ENCODE assay signal across 15 mouse cellular contexts in the genomic region with DNA sequence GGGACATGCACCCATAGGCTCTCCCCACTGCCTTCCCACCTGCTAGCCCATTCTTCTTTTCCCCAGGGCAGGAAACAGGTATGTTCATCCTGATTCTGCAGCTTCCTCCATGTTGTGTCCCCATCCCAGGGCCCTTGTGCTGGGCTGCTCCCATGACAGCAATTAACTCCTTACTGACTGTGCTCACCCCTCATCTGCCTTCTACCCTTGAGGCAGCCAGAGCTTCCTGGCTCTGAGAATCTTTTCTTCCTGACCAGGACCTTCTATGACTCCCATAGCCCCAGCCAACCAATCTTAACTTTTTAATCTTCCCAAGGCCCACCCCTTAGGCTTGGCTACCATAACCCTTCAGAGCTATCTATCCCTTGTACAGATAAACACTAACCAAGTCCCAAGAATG. TPM values are rescaled to one million over a fixed set of nuclear protein-coding genes. Genes with fewer than 3 reads are reported as not detected.
DNase-seq lines count a peak whose midpoint lies in the region; ATAC-seq lines count a peak whose summit lies in the region.
"Had no signal": no experiment of that assay in that cellular context is flagged by ENCODE, and none has a peak within 500 bp of the region (broad histone marks: within the 10 kb centered on the region; RNA-seq: fewer than 3 reads in every experiment).

No protein-coding gene starts in this region.

- H3K9ac ChIP-seq in heart, embryonic 13.5 days, result peak overlapping the region; percentile 48; the same call in 1 of the 2 replicates
- no peak overlapping the region for H3K9ac ChIP-seq in limb, embryonic 12.5 days (replicated peaks)
- no peak overlapping the region for H3K9ac ChIP-seq in hindbrain, embryonic 14.5 days
- H3K9ac ChIP-seq: hindbrain, embryonic 13.5 days had no signal

- ATAC-seq in heart, embryonic 13.5 days (ENCODE audit: extremely low read depth, insufficient number of reproducible peaks, low FRiP score, low TSS enrichment), result no peak
- no peak for ATAC-seq in limb, embryonic 12.5 days (ENCODE audit: insufficient number of reproducible peaks, insufficient read depth, low FRiP score, low TSS enrichment, low read depth)
- no peak for ATAC-seq in hindbrain, embryonic 14.5 days (ENCODE audit: low FRiP score)
- ATAC-seq: activated CD4-positive, CD25-positive, alpha-beta regulatory T cell, adult 4 months; CD4-positive, CD25-positive, alpha-beta regulatory T cell, adult 4 months had no signal

- H3K4me1 ChIP-seq in heart, embryonic 13.5 days, result peaks cover 99% of the 10 kb centered on the region
- H3K4me1 ChIP-seq in limb, embryonic 12.5 days (replicated peaks), result peaks cover 60% of the 10 kb centered on the region
- H3K4me1 ChIP-seq in hindbrain, embryonic 14.5 days (replicated peaks; ENCODE audit: control insufficient read depth, insufficient read depth, low read length), result peaks cover 14% of the 10 kb centered on the region

- no peaks in the 10 kb centered on the region for H3K27me3 ChIP-seq in heart, embryonic 13.5 days (replicated peaks)
- H3K27me3 ChIP-seq in limb, embryonic 12.5 days, result no peaks in the 10 kb centered on the region
- H3K27me3 ChIP-seq in hindbrain, embryonic 14.5 days (ENCODE audit: control insufficient read depth, insufficient read depth, low read length), result no peaks in the 10 kb centered on the region
- H3K27me3 ChIP-seq: hindbrain, embryonic 13.5 days had no signal

- DNase-seq in heart, adult 8-10 months (ENCODE audit: low spot score), result no peak
- peak; percentile 0 for DNase-seq in right cerebral cortex, postnatal 14 days
- no peak for DNase-seq in right cerebral cortex, adult 18-20 months
- DNase-seq in left cerebral cortex, postnatal 25 days (ENCODE audit: low spot score in 2 of 2), result no peak
- DNase-seq in hindbrain, embryonic 14.5 days (ENCODE audit: low spot score), result no peak
- DNase-seq: cerebellum, adult 11 months; right cerebral cortex, postnatal 4 days had no signal

- peak overlapping the region; percentile 99 for H3K27ac ChIP-seq in heart, embryonic 13.5 days (replicated peaks)
- 0 out of 2 replicates have a peak overlapping the region, but pooled peaks have one; percentile 98 for H3K27ac ChIP-seq in limb, embryonic 12.5 days
- no peak overlapping the region for H3K27ac ChIP-seq in hindbrain, embryonic 14.5 days
- H3K27ac ChIP-seq: hindbrain, embryonic 13.5 days had no signal

- no peaks in the 10 kb centered on the region for H3K9me3 ChIP-seq in heart, embryonic 13.5 days
- H3K9me3 ChIP-seq in limb, embryonic 12.5 days, result no peaks in the 10 kb centered on the region
- no peaks in the 10 kb centered on the region for H3K9me3 ChIP-seq in hindbrain, embryonic 14.5 days (ENCODE audit: control insufficient read depth, low read length)
- H3K9me3 ChIP-seq: hindbrain, embryonic 13.5 days had no signal

- 0 out of 2 replicates have a peak, but pooled peaks cover under 1% of the 10 kb centered on the region for H3K36me3 ChIP-seq in heart, embryonic 13.5 days
- H3K36me3 ChIP-seq in limb, embryonic 12.5 days, result no peaks in the 10 kb centered on the region
- no peaks in the 10 kb centered on the region for H3K36me3 ChIP-seq in hindbrain, embryonic 14.5 days (replicated peaks; ENCODE audit: control insufficient read depth, insufficient read depth)
- H3K36me3 ChIP-seq: hindbrain, embryonic 13.5 days had no signal

- H3K4me3 ChIP-seq in heart, embryonic 13.5 days, result no peak overlapping the region
- H3K4me3 ChIP-seq in limb, embryonic 12.5 days (replicated peaks), result no peak overlapping the region
- no peak overlapping the region for H3K4me3 ChIP-seq in hindbrain, embryonic 14.5 days (replicated peaks; ENCODE audit: low read length)
- H3K4me3 ChIP-seq: hindbrain, embryonic 13.5 days had no signal

- intact Hi-C loops in left cerebral cortex, postnatal 25 days (cut with DNase I), result no loop called here

- no peak overlapping the region for H3K4me2 ChIP-seq in heart, embryonic 13.5 days
- no peak overlapping the region for H3K4me2 ChIP-seq in limb, embryonic 12.5 days
- H3K4me2 ChIP-seq in hindbrain, embryonic 14.5 days (replicated peaks), result no peak overlapping the region
- H3K4me2 ChIP-seq: hindbrain, embryonic 13.5 days had no signal

RNA-seq across cellular contexts. Expression of gene Lsp1, which starts 18.7 kb away (rescaled TPM):
- polyA plus RNA-seq in heart, embryonic 13.5 days (2015; fragmentation: Nextera tagmentation; extraction: Ambion mirVana), result 51.0 and 54.6 TPM in 2 replicates
- total RNA-seq in heart, adult 8-10 months (2022), result 10 to 100 TPM; 24.0 to 40.3 (median 31.7) TPM
- 30.2 and 30.3 TPM in 2 replicates for polyA plus RNA-seq in limb, embryonic 12.5 days (2016; fragmentation: Nextera tagmentation; extraction: Ambion mirVana)
- 1 to 10 TPM; 5.2 to 5.4 TPM for total RNA-seq in left cerebral cortex, postnatal 25 days (2021)
- polyA plus RNA-seq in hindbrain, embryonic 14.5 days (2014; fragmentation: Nextera tagmentation; extraction: Ambion mirVana), result 4.8 and 8.2 TPM in 2 replicates

RNA-seq across cellular contexts. Expression of gene Tnnt3, which starts 19.3 kb away (rescaled TPM):
- 4.0 and 5.4 TPM in 2 replicates for polyA plus RNA-seq in heart, embryonic 13.5 days (2015; fragmentation: Nextera tagmentation; extraction: Ambion mirVana)
- total RNA-seq in heart, adult 8-10 months (2022), result 10 to 100 TPM in 1 of 4 experiments, 1 to 10 TPM in 3; 7.6 to 13.6 (median 9.6) TPM
- 14.3 and 17.3 TPM in 2 replicates for polyA plus RNA-seq in limb, embryonic 12.5 days (2016; fragmentation: Nextera tagmentation; extraction: Ambion mirVana)
- not detected for total RNA-seq in left cerebral cortex, postnatal 25 days (2021)
- polyA plus RNA-seq in hindbrain, embryonic 14.5 days (2014; fragmentation: Nextera tagmentation; extraction: Ambion mirVana), result 1.2 and 1.6 TPM in 2 replicates
- polyA plus RNA-seq: liver, adult 2 months had no signal

RNA-seq across cellular contexts. Expression of gene Tnni2, which starts 37.7 kb away (rescaled TPM):
- polyA plus RNA-seq in heart, embryonic 13.5 days (2015; fragmentation: Nextera tagmentation; extraction: Ambion mirVana), result 34.8 and 41.9 TPM in 2 replicates
- 1 to 10 TPM; 5.1 to 10.0 (median 7.8) TPM for total RNA-seq in heart, adult 8-10 months (2022)
- polyA plus RNA-seq in limb, embryonic 12.5 days (2016; fragmentation: Nextera tagmentation; extraction: Ambion mirVana), result 14.4 and 15.3 TPM in 2 replicates
- not detected for total RNA-seq in left cerebral cortex, postnatal 25 days (2021)
- polyA plus RNA-seq in hindbrain, embryonic 14.5 days (2014; fragmentation: Nextera tagmentation; extraction: Ambion mirVana), result 1.0 TPM in 1 of 2 replicates, not detected in the other
- total RNA-seq: midbrain, postnatal 0 days had no signal
- polyA plus RNA-seq: activated CD4-positive, CD25-positive, alpha-beta regulatory T cell, adult 4 months; CD4-positive, CD25-positive, alpha-beta regulatory T cell, adult 4 months; liver, adult 2 months had no signal

RNA-seq across cellular contexts. Expression of gene Syt8, which starts 44.7 kb away (rescaled TPM):
- polyA plus RNA-seq in heart, embryonic 13.5 days (2015; fragmentation: Nextera tagmentation; extraction: Ambion mirVana), result 0.19 and 0.41 TPM in 2 replicates
- total RNA-seq in heart, adult 8-10 months (2022), result under 1 TPM in 1 of 4 experiments, not detected in 3; 0.25 TPM
- polyA plus RNA-seq in limb, embryonic 12.5 days (2016; fragmentation: Nextera tagmentation; extraction: Ambion mirVana), result 0.60 TPM in 1 of 2 replicates, not detected in the other
- total RNA-seq in left cerebral cortex, postnatal 25 days (2021), result not detected
- polyA plus RNA-seq in hindbrain, embryonic 14.5 days (2014; fragmentation: Nextera tagmentation; extraction: Ambion mirVana), result not detected in 2 replicates
- total RNA-seq: layer of hippocampus, postnatal 14 days; liver, adult 2 months; midbrain, postnatal 0 days had no signal
- polyA plus RNA-seq: activated CD4-positive, CD25-positive, alpha-beta regulatory T cell, adult 4 months; CD4-positive, CD25-positive, alpha-beta regulatory T cell, adult 4 months; hindbrain, embryonic 13.5 days; liver, adult 2 months; midbrain, postnatal 0 days had no signal

RNA-seq across cellular contexts. Expression of gene Mrpl23, which starts 53.2 kb away (rescaled TPM):
- 15.6 and 17.7 TPM in 2 replicates for polyA plus RNA-seq in heart, embryonic 13.5 days (2015; fragmentation: Nextera tagmentation; extraction: Ambion mirVana)
- total RNA-seq in heart, adult 8-10 months (2022), result 10 to 100 TPM in 2 of 4 experiments, 1 to 10 TPM in 1, under 1 TPM in 1; 0.90 to 35.4 (median 16.1) TPM
- polyA plus RNA-seq in limb, embryonic 12.5 days (2016; fragmentation: Nextera tagmentation; extraction: Ambion mirVana), result 29.4 and 33.3 TPM in 2 replicates
- total RNA-seq in left cerebral cortex, postnatal 25 days (2021), result 1 to 10 TPM; 3.3 to 6.9 TPM
- polyA plus RNA-seq in hindbrain, embryonic 14.5 days (2014; fragmentation: Nextera tagmentation; extraction: Ambion mirVana), result 21.6 and 22.9 TPM in 2 replicates
